Mouse (Mus musculus) forebrain, postnatal 0 days (tissue): ENCODE results near the gene Mrpl45. TPM values are rescaled to one million over a fixed set of nuclear protein-coding genes. Genes with fewer than 3 reads are reported as not detected.

ENCODE experiments used
- ATAC-seq: fragments of 200-750 bp; cut with Nextera tagmentation; 2 replicates; pipeline ENCODE4 v1.8.0; 2017; ENCODE audit warnings: mild to moderate bottlenecking, moderate library complexity
- DNase-seq: peaks from one replicate; pipeline ENCODE4 v3.0.0-alpha.2; 2015
- H3K27ac ChIP-seq: fragments of 300-500 bp; sonication (generic); 2 replicates; pipeline ENCODE4 v1.5.1; 2014; ENCODE audit warnings: low read depth, mild to moderate bottlenecking, antibody characterized with exemption, low read length, moderate library complexity, mixed read lengths
- H3K27me3 ChIP-seq: fragments of 300-500 bp; sonication (generic); 2 replicates; pipeline ENCODE4 v1.6.1; 2014; ENCODE audit warnings: mild to moderate bottlenecking, low read length, mixed read lengths; ENCODE audit not compliant: insufficient read depth
- H3K36me3 ChIP-seq: fragments of 300-500 bp; sonication (generic); 2 replicates; pipeline ENCODE4 v1.6.1; 2014; ENCODE audit warnings: mild to moderate bottlenecking, moderate library complexity; ENCODE audit not compliant: insufficient read depth
- H3K4me1 ChIP-seq: fragments of 300-500 bp; sonication (generic); 2 replicates; pipeline ENCODE4 v1.6.1; 2014; ENCODE audit warnings: antibody characterized with exemption; ENCODE audit not compliant: insufficient read depth
- H3K4me2 ChIP-seq: fragments of 300-500 bp; sonication (generic); 2 replicates; pipeline ENCODE4 v1.6.1; 2014; ENCODE audit warnings: low read depth, mild to moderate bottlenecking, moderate library complexity
- H3K4me3 ChIP-seq: fragments of 300-500 bp; sonication (generic); 2 replicates; pipeline ENCODE4 v1.5.1; 2014; ENCODE audit warnings: low read depth, low read length, mixed read lengths
- H3K9ac ChIP-seq: fragments of 300-500 bp; sonication (generic); 2 replicates; pipeline ENCODE4 v1.6.1; 2014; ENCODE audit warnings: mild to moderate bottlenecking
- H3K9me3 ChIP-seq: fragments of 300-500 bp; sonication (generic); 2 replicates; pipeline ENCODE4 v1.6.1; 2016; ENCODE audit warnings: low read length
- CTCF ChIP-seq: sonication (generic); IDR thresholded peaks from 2 replicates; pipeline ENCODE4 v1.5.1; 2016; ENCODE audit warnings: antibody characterized with exemption, control low read depth, low read depth
- WGBS: fragments of 180-500 bp; shearing (Covaris S2); extraction: QIAGEN DNeasy Blood & Tissue Kit; methylation state at CpG from one replicate; pipeline ENCODE4 v1.1.7; 2014; 5-methylcytosine and 5-hydroxymethylcytosine counted together
- polyA plus RNA-seq: library from polyadenylated mRNA; unstranded; fragments of >200 nt; fragmentation: Nextera tagmentation; extraction: Ambion mirVana; gene quantifications from 2 replicates; pipeline ENCODE4 v1.2.1, GENCODE M21; 2015
- total RNA-seq: library from RNA; depleted of rRNA; stranded (reverse); fragments of >200 nt; gene quantifications from 2 replicates; pipeline ENCODE4 v1.2.3, GENCODE M21; 2014

The Mrpl45 gene
- total and polyA plus RNA-seq, 2 experiments from 2014 or later: 29.0 to 37.7 TPM

GRCm38 (mm10) chr11:97284854-97285253, 30.7 kb upstream of the Mrpl45 start:
- Histone ChIP-seq H3K4me3 (no peak overlapping the region), H3K27ac (no peak overlapping the region), H3K9me3 (no peaks in the 10 kb centered on the region), H3K4me2 (no peak overlapping the region), H3K27me3 (no peaks in the 10 kb centered on the region), H3K36me3 (no peaks in the 10 kb centered on the region), H3K4me1 (no peaks in the 10 kb centered on the region), H3K9ac (no peak overlapping the region)
- DNase-seq (no peak), ATAC-seq (no peak)
- WGBS: 81% methylated on average over 4 of the region's 4 CpGs
- TF ChIP-seq CTCF: no peak

- DNase-seq: no peak
- no peak overlapping the region for H3K4me2 ChIP-seq
- no peak for TF ChIP-seq CTCF
- no peak overlapping the region for H3K4me3 ChIP-seq
- WGBS: 78% methylated on average over 9 of the region's 9 CpGs
- H3K9ac ChIP-seq: no peak overlapping the region
- no peaks in the 10 kb centered on the region for H3K36me3 ChIP-seq
- ATAC-seq: no peak
- no peak overlapping the region for H3K27ac ChIP-seq
- no peaks in the 10 kb centered on the region for H3K27me3 ChIP-seq
- H3K4me1 ChIP-seq: no peaks in the 10 kb centered on the region
- H3K9me3 ChIP-seq: no peaks in the 10 kb centered on the region
Measured at GRCm38 (mm10) chr11:97285852-97286775, 29.4 kb upstream of the Mrpl45 start.

- no peak overlapping the region for H3K9ac ChIP-seq
- no peaks in the 10 kb centered on the region for H3K4me1 ChIP-seq
- H3K4me3 ChIP-seq: no peak overlapping the region
- no peak overlapping the region for H3K27ac ChIP-seq
- H3K4me2 ChIP-seq: no peak overlapping the region
- no peaks in the 10 kb centered on the region for H3K9me3 ChIP-seq
- DNase-seq: no peak
- ATAC-seq: no peak
- no peaks in the 10 kb centered on the region for H3K27me3 ChIP-seq
- 45% methylated on average over 6 of the region's 6 CpGs for WGBS
- no peaks in the 10 kb centered on the region for H3K36me3 ChIP-seq
- TF ChIP-seq CTCF: no peak
Measured at GRCm38 (mm10) chr11:97286973-97287372, 28.5 kb upstream of the Mrpl45 start.

GRCm38 (mm10) chr11:97287643-97288042, 27.9 kb upstream of the Mrpl45 start:
- Histone ChIP-seq H3K9ac (no peak overlapping the region), H3K4me3 (no peak overlapping the region), H3K27ac (no peak overlapping the region), H3K9me3 (no peaks in the 10 kb centered on the region), H3K4me1 (no peaks in the 10 kb centered on the region), H3K36me3 (no peaks in the 10 kb centered on the region), H3K27me3 (no peaks in the 10 kb centered on the region), H3K4me2 (no peak overlapping the region)
- ATAC-seq: no peak
- TF ChIP-seq CTCF: no peak
- DNase-seq: no peak

- no peak overlapping the region for H3K9ac ChIP-seq
- H3K4me2 ChIP-seq: no peak overlapping the region
- TF ChIP-seq CTCF: no peak
- 33% methylated on average over 12 of the region's 12 CpGs for WGBS
- no peaks in the 10 kb centered on the region for H3K9me3 ChIP-seq
- H3K4me3 ChIP-seq: no peak overlapping the region
- ATAC-seq (no peak), DNase-seq (no peak)
- no peaks in the 10 kb centered on the region for H3K36me3 ChIP-seq
- no peaks in the 10 kb centered on the region for H3K4me1 ChIP-seq
- 0 out of 2 replicates have a peak overlapping the region, but pooled peaks have one; percentile 16 for H3K27ac ChIP-seq
- no peaks in the 10 kb centered on the region for H3K27me3 ChIP-seq
Measured at GRCm38 (mm10) chr11:97289276-97290230, 26.0 kb upstream of the Mrpl45 start.

GRCm38 (mm10) chr11:97292731-97293130, 22.8 kb upstream of the Mrpl45 start:
- 96% methylated on average over 1 of the region's 1 CpGs for WGBS
- TF ChIP-seq CTCF: no peak
- Histone ChIP-seq H3K27ac (no peak overlapping the region), H3K9ac (no peak overlapping the region), H3K4me1 (no peaks in the 10 kb centered on the region), H3K4me3 (no peak overlapping the region), H3K36me3 (no peaks in the 10 kb centered on the region), H3K4me2 (no peak overlapping the region), H3K9me3 (no peaks in the 10 kb centered on the region), H3K27me3 (no peaks in the 10 kb centered on the region)
- DNase-seq (no peak), ATAC-seq (no peak)
